Mouse (Mus musculus) heart, embryonic 14.5 days (tissue): ENCODE measurements around the gene Trappc12. TPM values are rescaled to one million over a fixed set of nuclear protein-coding genes. Genes with fewer than 3 reads are reported as not detected.

Source experiments
- ATAC-seq: fragments of 200-750 bp; cut with Nextera tagmentation; 2 replicates; pipeline ENCODE4 v1.8.0; 2017; ENCODE audit warnings: low read depth, moderate TSS enrichment; ENCODE audit not compliant: insufficient number of reproducible peaks, insufficient read depth, low FRiP score
- H3K27ac ChIP-seq, 2 experiments: fragments of 200-500 bp in 1 of 2; fragments of 300-500 bp in 1 of 2; sonication (generic) in 1 of 2; replicated peaks in 1 of 2; 2 replicates each; pipeline ENCODE4 v1.5.1; 2012 to 2014; ENCODE audit warnings: low read depth in 2 of 2, low read length in 2 of 2, control low read depth in 1 of 2, mild to moderate bottlenecking in 1 of 2, mixed read lengths in 1 of 2; ENCODE audit not compliant: control insufficient read depth in 1 of 2, insufficient read depth in 1 of 2
- H3K27me3 ChIP-seq: fragments of 300-500 bp; sonication (generic); 2 replicates; pipeline ENCODE4 v1.6.1; 2014; ENCODE audit warnings: mild to moderate bottlenecking, low read length, control low read depth; ENCODE audit not compliant: control insufficient read depth, insufficient read depth
- H3K36me3 ChIP-seq: fragments of 300-500 bp; sonication (generic); 2 replicates; pipeline ENCODE4 v1.6.1; 2014; ENCODE audit warnings: mild to moderate bottlenecking, control low read depth, low read length, mixed read lengths; ENCODE audit not compliant: control insufficient read depth, insufficient read depth
- H3K4me1 ChIP-seq, 2 experiments: fragments of 200-500 bp in 1 of 2; fragments of 300-500 bp in 1 of 2; sonication (generic) in 1 of 2; 2 replicates each; pipeline ENCODE4 v1.6.1; 2012 to 2014; ENCODE audit warnings: low read length in 2 of 2, control low read depth in 1 of 2, mixed read lengths in 1 of 2; ENCODE audit not compliant: control insufficient read depth in 2 of 2, insufficient read depth in 2 of 2
- H3K4me2 ChIP-seq: fragments of 300-500 bp; sonication (generic); 2 replicates; pipeline ENCODE4 v1.6.1; 2014; ENCODE audit warnings: mild to moderate bottlenecking, low read length
- H3K4me3 ChIP-seq, 2 experiments: fragments of 200-500 bp in 1 of 2; fragments of 300-500 bp in 1 of 2; sonication (generic) in 1 of 2; 2 replicates each; pipeline ENCODE4 v1.5.1; 2012 to 2014; ENCODE audit warnings: low read length in 2 of 2, mild to moderate bottlenecking in 2 of 2, control low read depth in 1 of 2, low read depth in 1 of 2, moderate library complexity in 1 of 2; ENCODE audit not compliant: control insufficient read depth in 1 of 2, insufficient read depth in 1 of 2
- H3K9ac ChIP-seq: fragments of 300-500 bp; sonication (generic); 2 replicates; pipeline ENCODE4 v1.6.1; 2014; ENCODE audit warnings: mild to moderate bottlenecking, low read length
- H3K9me3 ChIP-seq: fragments of 300-500 bp; sonication (generic); 2 replicates; pipeline ENCODE4 v1.6.1; 2016; ENCODE audit warnings: low read length, control low read depth; ENCODE audit not compliant: control insufficient read depth
- WGBS: fragments of 180-500 bp; shearing (Covaris S2); extraction: QIAGEN DNeasy Blood & Tissue Kit; methylation state at CpG from one replicate; pipeline ENCODE4 v1.1.7; 2014; 5-methylcytosine and 5-hydroxymethylcytosine counted together
- polyA plus RNA-seq: library from polyadenylated mRNA; unstranded; fragments of >200 nt; fragmentation: Nextera tagmentation; extraction: Ambion mirVana; gene quantifications from 2 replicates; pipeline ENCODE4 v1.2.1, GENCODE M21; 2014

Trappc12 gene
- polyA plus RNA-seq, 1 experiment from 2014 or later, result 33.8 TPM

DNA sequence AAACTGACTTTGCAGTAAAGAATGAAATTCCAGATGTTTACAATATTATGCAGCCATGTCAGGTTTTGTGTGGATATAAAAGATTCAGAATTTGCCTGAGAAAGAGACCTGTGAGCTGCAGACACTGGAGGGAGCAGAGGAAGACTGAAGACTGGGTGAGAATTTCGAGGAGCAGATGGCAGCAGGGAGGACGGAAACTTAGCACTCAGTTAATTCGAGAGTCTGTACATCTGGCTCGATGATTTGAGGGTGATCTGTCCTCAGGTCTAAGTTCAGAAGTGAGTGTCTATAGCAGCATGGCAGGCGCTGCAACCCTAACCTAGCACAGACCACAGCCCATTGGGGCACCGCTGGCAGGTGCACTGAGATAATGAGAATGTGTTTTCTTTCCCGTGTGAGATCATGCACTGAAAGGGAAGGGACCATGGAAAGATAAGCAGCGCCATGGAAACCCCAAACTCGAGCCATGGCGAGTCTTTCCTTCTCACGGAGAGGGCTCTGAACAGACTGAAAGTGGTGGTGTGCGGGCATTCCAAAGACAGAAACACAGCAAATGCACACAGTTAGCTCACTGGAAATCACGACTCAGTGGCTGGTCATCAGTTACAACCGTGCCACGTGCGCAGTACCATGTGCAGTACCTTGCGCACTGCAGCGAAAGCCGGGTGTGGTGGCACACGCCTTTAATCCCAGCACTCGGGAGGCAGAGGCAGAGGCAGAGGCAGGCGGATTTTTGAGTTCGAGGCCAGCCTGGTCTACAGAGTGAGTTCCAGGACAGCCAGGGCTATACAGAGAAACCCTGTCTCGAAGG, 35.2 kb downstream of the Trappc12 start:
- no peaks in the 10 kb centered on the region for H3K4me1 ChIP-seq
- no peak overlapping the region for H3K27ac ChIP-seq
- no peak for ATAC-seq
- peaks cover 59% of the 10 kb centered on the region for H3K36me3 ChIP-seq
- no peak overlapping the region for H3K4me2 ChIP-seq
- H3K9me3 ChIP-seq, result no peaks in the 10 kb centered on the region
- H3K27me3 ChIP-seq, result no peaks in the 10 kb centered on the region
- 73% methylated on average over 24 of the region's 24 CpGs for WGBS
- H3K4me3 ChIP-seq, result no peak overlapping the region
- no peak overlapping the region for H3K9ac ChIP-seq

DNA sequence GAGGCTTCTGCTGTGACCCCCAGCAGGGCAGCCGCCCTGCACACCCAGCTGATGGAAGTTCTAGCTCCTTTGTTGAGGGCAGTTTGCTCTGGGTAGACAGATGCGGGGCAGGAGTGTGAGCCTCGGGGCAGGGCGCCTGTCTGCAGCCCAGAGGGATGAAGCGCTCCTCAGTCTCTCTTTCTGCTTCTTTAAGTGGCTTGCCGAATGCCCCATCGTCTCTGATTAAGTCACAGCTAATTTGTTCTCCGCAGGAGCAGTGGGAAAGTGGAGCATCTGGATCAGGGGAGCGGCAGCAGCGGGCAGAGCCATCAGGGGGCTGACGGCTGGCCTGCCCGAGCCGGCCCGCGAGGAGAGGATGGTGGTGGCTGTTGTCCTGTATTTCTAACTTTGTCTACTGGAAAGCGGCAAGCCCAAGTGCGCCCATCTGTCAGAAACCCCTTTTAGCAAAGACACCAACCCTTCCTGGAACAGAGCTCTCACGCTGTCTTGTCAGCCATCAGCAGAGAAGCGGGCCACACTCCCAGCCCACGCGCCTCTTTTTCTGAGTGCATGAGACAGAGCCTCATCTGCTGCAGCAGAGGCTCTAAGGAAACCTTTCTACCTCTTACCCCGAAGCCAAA, 39.6 kb downstream of the Trappc12 start:
- no peak overlapping the region for H3K9ac ChIP-seq
- peaks cover 64% of the 10 kb centered on the region for H3K36me3 ChIP-seq
- H3K4me3 ChIP-seq, result no peak overlapping the region
- no peaks in the 10 kb centered on the region for H3K4me1 ChIP-seq
- WGBS, result 73% methylated on average over 22 of the region's 22 CpGs
- H3K27ac ChIP-seq, result no peak overlapping the region
- H3K4me2 ChIP-seq, result no peak overlapping the region
- no peaks in the 10 kb centered on the region for H3K9me3 ChIP-seq
- no peaks in the 10 kb centered on the region for H3K27me3 ChIP-seq
- ATAC-seq, result no peak

DNA sequence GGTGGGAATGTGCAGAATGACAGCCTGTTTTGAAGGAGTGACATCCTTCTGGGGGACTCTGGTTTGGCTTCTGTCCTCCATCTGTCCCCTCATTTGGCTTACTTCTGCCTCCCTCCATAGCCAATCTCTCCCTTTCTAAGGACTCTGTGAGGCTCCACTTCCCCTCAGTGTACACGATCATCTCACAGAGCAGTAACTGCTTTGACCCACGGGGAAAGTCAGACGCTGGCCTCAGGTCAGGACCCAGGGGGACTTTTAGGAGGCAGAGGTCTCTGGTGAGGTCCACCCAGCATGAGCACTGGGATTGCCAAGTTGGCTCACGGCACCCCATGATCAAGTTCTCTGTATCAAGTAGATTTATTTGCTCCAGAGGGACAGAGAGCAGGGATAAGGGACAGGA, 42.1 kb downstream of the Trappc12 start:
- ATAC-seq, result no peak
- H3K27me3 ChIP-seq, result no peaks in the 10 kb centered on the region
- no peaks in the 10 kb centered on the region for H3K9me3 ChIP-seq
- H3K4me1 ChIP-seq, result no peaks in the 10 kb centered on the region
- no peak overlapping the region for H3K4me3 ChIP-seq
- peaks cover 61% of the 10 kb centered on the region for H3K36me3 ChIP-seq
- H3K27ac ChIP-seq, result no peak overlapping the region
- H3K4me2 ChIP-seq, result no peak overlapping the region
- WGBS, result 92% methylated on average over 4 of the region's 4 CpGs
- H3K9ac ChIP-seq, result no peak overlapping the region

DNA sequence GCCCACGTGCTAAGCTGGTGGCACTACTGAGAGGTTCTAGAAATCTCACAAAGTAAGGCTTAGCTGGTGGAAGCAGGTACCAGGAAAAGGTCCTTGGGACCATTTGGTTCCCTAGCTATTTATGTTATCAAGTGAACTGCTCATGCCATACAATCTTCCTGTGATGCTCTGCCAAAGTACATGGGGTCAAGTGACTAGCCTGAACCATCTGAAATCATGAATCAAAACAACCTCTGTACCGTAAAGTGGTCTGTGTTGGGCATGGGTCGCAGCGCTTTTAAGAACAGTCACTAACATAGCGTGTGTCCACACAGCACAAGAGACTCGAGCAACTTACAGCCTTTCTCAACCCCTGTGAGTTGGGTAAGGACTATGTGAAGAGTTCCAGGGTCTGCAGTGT, 45.1 kb downstream of the Trappc12 start:
- no peak overlapping the region for H3K9ac ChIP-seq
- no peak for ATAC-seq
- no peaks in the 10 kb centered on the region for H3K9me3 ChIP-seq
- peaks cover 33% of the 10 kb centered on the region for H3K36me3 ChIP-seq
- H3K27me3 ChIP-seq, result no peaks in the 10 kb centered on the region
- H3K4me1 ChIP-seq, result peaks cover 5 to 11% of the 10 kb centered on the region in 2 experiments
- H3K27ac ChIP-seq, result no peak overlapping the region
- 86% methylated on average over 6 of the region's 6 CpGs for WGBS
- H3K4me2 ChIP-seq, result no peak overlapping the region
- H3K4me3 ChIP-seq, result no peak overlapping the region

DNA sequence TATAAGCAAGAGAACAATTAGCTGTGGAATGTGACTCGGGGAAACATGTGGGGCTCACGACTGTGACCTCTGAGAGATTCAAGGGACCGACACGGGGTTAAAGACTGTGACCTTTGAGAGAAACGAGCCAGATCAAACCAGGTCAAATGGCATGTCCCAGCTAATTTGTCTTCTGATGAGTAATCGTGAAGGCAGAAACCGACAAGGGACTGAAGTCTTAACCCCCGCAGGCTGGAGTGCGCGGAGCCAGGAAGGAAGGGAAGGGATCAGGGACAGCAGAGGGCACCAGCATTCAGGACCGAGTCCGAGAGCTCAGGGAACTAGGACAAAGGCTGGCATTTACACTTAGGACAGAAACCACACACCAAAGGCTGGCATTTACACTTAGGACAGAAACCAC, 45.9 kb downstream of the Trappc12 start:
- Histone ChIP-seq H3K27me3 (no peaks in the 10 kb centered on the region), H3K9me3 (no peaks in the 10 kb centered on the region), H3K36me3 (peaks cover 25% of the 10 kb centered on the region), H3K9ac (no peak overlapping the region), H3K4me1 (peaks cover 9 to 16% of the 10 kb centered on the region in 2 experiments), H3K4me3 (no peak overlapping the region), H3K4me2 (no peak overlapping the region), H3K27ac (no peak overlapping the region)
- no peak for ATAC-seq
- WGBS, result 54% methylated on average over 12 of the region's 12 CpGs

DNA sequence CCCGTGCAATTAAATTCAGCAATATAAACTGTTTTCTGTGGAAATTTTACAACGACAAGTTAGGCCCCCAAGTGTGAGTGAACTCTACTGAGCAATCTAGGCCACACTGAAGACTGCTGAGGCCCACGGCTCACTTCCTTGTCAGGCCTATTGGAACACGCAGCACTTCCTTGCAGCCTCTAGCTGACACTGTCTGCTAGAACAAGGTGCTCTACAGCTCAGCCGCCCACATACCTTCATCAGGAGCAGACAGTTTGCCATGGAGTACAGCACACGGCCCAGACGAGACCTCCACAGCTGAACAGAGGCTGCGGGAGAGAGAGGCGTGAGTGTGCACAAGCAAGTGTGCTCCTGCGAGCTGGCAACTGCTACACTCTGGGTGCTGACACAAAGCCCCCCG, 49.0 kb downstream of the Trappc12 start:
- Histone ChIP-seq H3K4me2 (no peak overlapping the region), H3K4me1 (peaks cover 9 to 16% of the 10 kb centered on the region in 2 experiments), H3K4me3 (no peak overlapping the region), H3K9ac (no peak overlapping the region), H3K9me3 (no peaks in the 10 kb centered on the region), H3K36me3 (peaks cover 20% of the 10 kb centered on the region), H3K27me3 (no peaks in the 10 kb centered on the region), H3K27ac (no peak overlapping the region)
- no peak for ATAC-seq
- WGBS, result 84% methylated on average over 11 of the region's 11 CpGs

DNA sequence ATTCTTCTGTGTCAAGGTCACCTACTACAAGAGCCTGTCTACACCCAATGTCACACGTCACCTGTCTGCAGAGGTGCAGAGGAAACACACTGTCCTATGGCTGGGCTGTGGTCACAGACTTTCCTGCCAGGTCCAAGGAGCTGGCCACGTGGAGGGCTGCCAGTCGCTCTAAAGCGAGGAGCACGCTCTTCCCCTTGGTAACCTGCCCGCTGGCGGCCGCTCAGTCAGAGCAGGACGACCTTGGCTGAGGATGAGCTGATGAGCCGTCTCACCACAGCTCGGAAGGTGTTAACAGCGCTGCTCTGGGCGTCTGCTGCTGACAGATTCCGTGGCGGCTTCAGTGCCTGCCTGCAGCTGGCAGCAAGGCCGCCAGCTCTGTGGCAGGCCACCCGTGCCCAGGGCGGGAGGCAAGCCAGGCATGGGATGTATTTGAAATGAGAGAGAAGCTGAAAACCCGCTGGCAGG, 49.7 kb downstream of the Trappc12 start:
- H3K4me1 ChIP-seq, result peaks cover 10 to 19% of the 10 kb centered on the region in 2 experiments
- no peak overlapping the region for H3K4me3 ChIP-seq
- H3K27me3 ChIP-seq, result no peaks in the 10 kb centered on the region
- WGBS, result 36% methylated on average over 19 of the region's 19 CpGs
- peak overlapping the region; percentile 19; the same call in 1 of the 2 replicates for H3K4me2 ChIP-seq
- peak; percentile 60 for ATAC-seq
- peak overlapping the region; percentile 74 to 78 for H3K27ac ChIP-seq
- H3K9me3 ChIP-seq, result no peaks in the 10 kb centered on the region
- H3K36me3 ChIP-seq, result peaks cover 25% of the 10 kb centered on the region
- H3K9ac ChIP-seq, result 0 out of 2 replicates have a peak overlapping the region, but pooled peaks have one; percentile 32
